Comparison of ENCODE assay signal across 26 mouse cellular contexts in genomic region chr6:141687008-141687407, GRCm38 (mm10). TPM values are rescaled to one million over a fixed set of nuclear protein-coding genes. Genes with fewer than 3 reads are reported as not detected.
DNase-seq lines count a peak whose midpoint lies in the region; ATAC-seq lines count a peak whose summit lies in the region.
"Had no signal": no experiment of that assay in that cellular context is flagged by ENCODE, and none has a peak within 500 bp of the region (broad histone marks: within the 10 kb centered on the region; RNA-seq: fewer than 3 reads in every experiment).

No protein-coding gene starts in this region.

- ATAC-seq in forebrain, embryonic 14.5 days = no peak
- ATAC-seq in forebrain, embryonic 15.5 days (replicated peaks) = no peak
- no peak for ATAC-seq in granulocyte monocyte progenitor cell, adult 5-6 weeks (replicated peaks; ENCODE audit: poor library complexity, severe bottlenecking)
- ATAC-seq: CD4-positive, CD25-positive, alpha-beta regulatory T cell, adult 4 months; forebrain, embryonic 13.5 days had no signal

- H3K4me3 ChIP-seq in forebrain, embryonic 14.5 days (ENCODE audit: low read depth, low read length) = no peak overlapping the region
- no peak overlapping the region for H3K4me3 ChIP-seq in forebrain, embryonic 15.5 days
- H3K4me3 ChIP-seq: embryonic facial prominence, embryonic 10.5 days; forebrain, embryonic 13.5 days; heart, embryonic 12.5 days; hindbrain, embryonic 15.5 days had no signal

- WGBS in forebrain, embryonic 14.5 days = 82% methylated on average over 4 of the region's 4 CpGs
- 71% methylated on average over 4 of the region's 4 CpGs for WGBS in forebrain, embryonic 15.5 days

- H3K27ac ChIP-seq in forebrain, embryonic 14.5 days (ENCODE audit: low read depth, low read length) = no peak overlapping the region
- H3K27ac ChIP-seq in forebrain, embryonic 15.5 days (replicated peaks) = no peak overlapping the region
- H3K27ac ChIP-seq: embryonic facial prominence, embryonic 10.5 days; forebrain, embryonic 13.5 days; hindbrain, embryonic 15.5 days had no signal

- no peak overlapping the region for H3K9ac ChIP-seq in forebrain, embryonic 14.5 days (ENCODE audit: low read length)
- no peak overlapping the region for H3K9ac ChIP-seq in forebrain, embryonic 15.5 days (replicated peaks)
- H3K9ac ChIP-seq: forebrain, embryonic 13.5 days; heart, embryonic 12.5 days; hindbrain, embryonic 15.5 days had no signal

- H3K4me1 ChIP-seq in forebrain, embryonic 14.5 days (ENCODE audit: control insufficient read depth, insufficient read depth, low read length) = no peaks in the 10 kb centered on the region
- H3K4me1 ChIP-seq in forebrain, embryonic 15.5 days = no peaks in the 10 kb centered on the region
- H3K4me1 ChIP-seq: embryonic facial prominence, embryonic 10.5 days; forebrain, embryonic 13.5 days; hindbrain, embryonic 15.5 days had no signal

- peak; percentile 1 for DNase-seq in forebrain, embryonic 14.5 days (ENCODE audit: low spot score)
- DNase-seq in layer of hippocampus, adult 18-20 months (ENCODE audit: low spot score in 2 of 2) = peak; percentile 8 to 54
- no peak for DNase-seq in layer of hippocampus, postnatal 25 days (ENCODE audit: extremely low spot score in 1 of 2, low spot score in 1 of 2)
- peak; percentile 26 for DNase-seq in brain, embryonic 18.5 days (ENCODE audit: low read depth, low spot score)
- peak; percentile 37 for DNase-seq in layer of hippocampus, adult 9-11 months
- no peak for DNase-seq in ovary, postnatal 14 days (ENCODE audit: low spot score)
- DNase-seq: adrenal gland, adult 8-10 months; adrenal gland, postnatal 36 days; B cell, adult 2 months; cerebellum, adult 18-20 months; cerebellum, adult 9-11 months; cerebellum, postnatal 36 days; gastrocnemius, postnatal 14 days had no signal

- no peaks in the 10 kb centered on the region for H3K27me3 ChIP-seq in forebrain, embryonic 14.5 days (replicated peaks; ENCODE audit: control insufficient read depth, insufficient read depth, low read length)
- H3K27me3 ChIP-seq in forebrain, embryonic 15.5 days = no peaks in the 10 kb centered on the region
- H3K27me3 ChIP-seq: forebrain, embryonic 13.5 days; heart, embryonic 12.5 days; hindbrain, embryonic 15.5 days had no signal

- no peaks in the 10 kb centered on the region for H3K36me3 ChIP-seq in forebrain, embryonic 14.5 days (ENCODE audit: control insufficient read depth, insufficient read depth, low read length)
- H3K36me3 ChIP-seq in forebrain, embryonic 15.5 days = no peaks in the 10 kb centered on the region
- H3K36me3 ChIP-seq: embryonic facial prominence, embryonic 10.5 days; G1E; heart, embryonic 12.5 days; hindbrain, embryonic 15.5 days had no signal

- no peak overlapping the region for H3K4me2 ChIP-seq in forebrain, embryonic 14.5 days (ENCODE audit: low read length)
- H3K4me2 ChIP-seq in forebrain, embryonic 15.5 days (replicated peaks) = no peak overlapping the region
- H3K4me2 ChIP-seq: forebrain, embryonic 13.5 days; heart, embryonic 12.5 days; hindbrain, embryonic 15.5 days had no signal

- no peaks in the 10 kb centered on the region for H3K9me3 ChIP-seq in forebrain, embryonic 14.5 days (replicated peaks; ENCODE audit: control insufficient read depth, low read length)
- no peaks in the 10 kb centered on the region for H3K9me3 ChIP-seq in forebrain, embryonic 15.5 days
- H3K9me3 ChIP-seq: embryonic facial prominence, embryonic 10.5 days; forebrain, embryonic 13.5 days; G1E; heart, embryonic 12.5 days; hindbrain, embryonic 15.5 days had no signal

RNA-seq across cellular contexts. Expression of gene Slco1b2, which starts 57.7 kb away (rescaled TPM):
- polyA plus RNA-seq in forebrain, embryonic 14.5 days (2014; fragmentation: Nextera tagmentation; extraction: Ambion mirVana) = not detected in 2 replicates
- polyA plus RNA-seq in forebrain, embryonic 15.5 days (2015; fragmentation: Nextera tagmentation; extraction: Ambion mirVana) = not detected in 2 replicates
- not detected for total RNA-seq in layer of hippocampus, adult 18-20 months (2021)
- under 1 TPM; 0.17 to 0.35 TPM for total RNA-seq in layer of hippocampus, postnatal 25 days (2021)
- total RNA-seq in granulocyte monocyte progenitor cell, adult 5-6 weeks (2014; fragmentation: Nextera tagmentation) = not detected in 2 replicates
- not detected in 2 replicates for total RNA-seq in granulocyte monocyte progenitor cell, adult 5-6 weeks (2017)
- total RNA-seq: gastrocnemius, postnatal 14 days; heart, adult 8-10 months; heart, postnatal 25 days had no signal
- polyA plus RNA-seq: CD4-positive, CD25-positive, alpha-beta regulatory T cell, adult 4 months; embryonic facial prominence, embryonic 10.5 days; embryonic facial prominence, embryonic 14.5 days; forebrain, embryonic 13.5 days; G1E; gonadal fat pad, adult 2 months; heart, embryonic 12.5 days; hindbrain, embryonic 11.5 days; hindbrain, embryonic 15.5 days had no signal

Comparison
In these comparisons a context has a peak if more than half of its experiments do, and no peak if none do; other contexts are left out.
1. DNase-seq: peak in forebrain, embryonic 14.5 days (single experiment), layer of hippocampus, adult 18-20 months (2 of 2), brain, embryonic 18.5 days (single experiment) and layer of hippocampus, adult 9-11 months (single experiment); none in layer of hippocampus, postnatal 25 days (0 of 2) and ovary, postnatal 14 days (single experiment).